Mouse (Mus musculus): ENCODE results near the gene Ikzf3.

Gene Ikzf3

DNA sequence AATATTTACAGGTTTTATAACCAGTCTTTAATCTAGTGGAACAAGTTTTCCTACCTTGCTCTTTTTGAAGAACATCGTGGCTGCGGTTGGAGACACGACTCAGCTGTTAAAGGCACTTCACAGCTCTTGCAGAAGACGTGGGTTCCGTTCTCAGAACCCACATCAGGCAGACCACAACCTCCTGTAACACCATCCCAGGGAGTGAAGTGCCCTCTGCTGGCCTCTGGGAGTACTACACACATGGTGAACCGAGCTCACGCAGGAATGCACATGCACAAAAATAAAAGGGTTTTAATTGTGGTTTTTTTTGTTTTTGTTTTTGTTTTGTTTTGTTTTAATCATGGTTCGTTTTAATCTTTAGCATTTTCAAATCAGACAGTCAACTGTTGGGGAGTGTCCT lies 22.5 kb upstream of the Ikzf3 start:
- no peak for DNase-seq (ENCODE audit: low read depth, low spot score)

- DNase-seq (ENCODE audit: low read depth, low spot score) = no peak
Measured at GRCm38 (mm10) chr11:98563921-98564414, 18.1 kb upstream of the Ikzf3 start.

DNA sequence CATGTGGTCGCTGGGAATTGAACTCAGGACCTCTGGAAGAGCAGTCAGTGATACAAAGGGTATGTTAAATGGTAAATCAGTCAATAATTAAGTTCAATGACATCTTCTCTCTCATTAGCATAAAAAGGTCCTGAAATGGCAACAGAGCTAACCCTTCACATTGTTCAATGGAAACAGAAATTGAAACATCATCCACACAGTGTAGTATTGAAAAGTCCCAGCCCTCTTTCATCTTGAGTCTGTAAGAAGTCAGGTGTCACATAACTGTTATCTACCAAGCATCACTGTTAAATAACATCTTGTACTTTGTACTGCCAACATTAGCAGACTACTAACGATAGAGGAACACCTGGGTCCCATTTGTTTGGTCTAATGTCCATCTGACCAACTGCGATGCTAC lies 17.2 kb upstream of the Ikzf3 start:
- no peak for DNase-seq (ENCODE audit: low read depth, low spot score)

GRCm38 (mm10) chr11:98560942-98561341 lies 15.1 kb upstream of the Ikzf3 start:
- DNase-seq (ENCODE audit: low read depth, low spot score) = peak; percentile 34

- no peak for DNase-seq (ENCODE audit: low read depth, low spot score)
Measured at GRCm38 (mm10) chr11:98555124-98555700, 9.4 kb upstream of the Ikzf3 start.

- DNase-seq (ENCODE audit: low read depth, low spot score) = no peak
Measured at GRCm38 (mm10) chr11:98553966-98554365, 8.1 kb upstream of the Ikzf3 start.

DNA sequence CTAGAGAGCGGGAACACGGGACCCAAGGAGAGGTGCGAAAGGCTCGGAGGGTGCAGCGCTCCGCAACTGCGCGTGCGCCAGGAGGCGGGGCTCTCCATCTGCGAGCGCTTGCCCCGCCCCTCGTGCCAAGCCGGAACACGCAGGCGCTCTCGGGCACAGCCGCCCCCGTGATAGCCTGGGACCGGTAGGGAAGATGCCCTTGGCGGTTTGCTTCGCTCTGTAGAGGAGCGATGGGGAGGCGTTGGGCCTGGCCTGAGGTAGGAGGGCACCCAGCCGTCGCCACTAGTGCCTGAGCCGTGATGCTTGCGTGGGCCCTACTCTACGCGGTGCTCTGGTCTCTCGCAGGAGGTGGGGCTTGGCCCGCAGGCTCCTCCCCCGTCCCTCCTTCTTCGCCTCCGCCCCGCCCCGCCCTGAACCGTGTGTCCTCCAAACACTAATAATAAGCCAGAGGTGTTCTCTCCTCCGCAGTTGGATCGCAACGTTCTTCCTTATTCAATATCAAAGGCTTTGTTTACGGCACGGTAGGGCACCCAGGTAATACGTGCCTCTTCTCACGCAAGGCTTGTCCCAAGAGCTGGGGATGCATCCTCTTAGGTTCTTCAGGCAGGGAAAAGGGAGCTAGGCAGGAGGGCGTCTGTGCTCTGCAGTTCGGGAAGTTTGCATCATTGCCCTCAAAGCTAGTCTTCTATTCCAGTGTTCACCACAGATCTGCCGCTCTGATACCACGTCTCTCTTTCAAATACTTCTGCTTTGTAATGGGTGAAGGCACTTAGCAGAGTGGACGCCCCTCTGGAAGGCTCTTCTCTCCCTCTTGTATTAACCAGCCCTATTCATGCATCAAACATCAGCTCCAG lies 5.4 kb upstream of the Ikzf3 start, which contains the start of gene Zpbp2:
TSS of gene Zpbp2 (plus strand) at position 123 of the 854 bp plus-strand sequence.
- peak; percentile 92 for DNase-seq (ENCODE audit: low read depth, low spot score)

DNA sequence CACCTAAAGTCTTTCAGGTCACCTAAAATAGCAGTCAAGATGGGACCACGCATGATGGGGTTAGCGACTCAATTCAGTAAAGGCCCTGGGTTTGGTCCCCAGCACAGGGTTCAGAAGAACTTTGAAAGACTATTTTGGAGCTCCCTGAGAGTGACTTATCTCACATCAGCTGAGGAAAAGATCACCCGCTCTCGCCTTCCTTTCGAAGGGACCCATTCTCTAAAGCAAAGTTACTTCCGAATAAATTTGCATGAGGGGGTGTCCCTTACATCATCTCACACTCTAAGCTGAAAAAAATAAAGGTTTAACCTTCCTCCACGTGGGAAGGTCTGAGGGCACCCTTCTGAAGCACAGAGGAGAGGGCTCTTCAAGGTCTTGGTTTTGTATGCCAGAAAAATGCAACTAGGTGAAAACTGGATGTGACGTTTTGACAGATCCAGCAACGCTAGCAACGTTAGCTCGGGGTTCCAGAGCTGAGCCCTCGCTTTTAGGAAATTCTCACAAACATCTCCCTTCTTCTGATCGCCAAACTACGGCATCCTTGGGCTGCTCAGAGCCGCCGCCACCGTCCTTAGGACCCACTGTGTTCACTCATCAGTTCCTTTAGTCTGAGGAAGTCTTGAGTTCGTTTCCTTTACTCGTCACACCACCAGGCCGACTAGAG lies 4.6 kb upstream of the Ikzf3 start:
- no peak for DNase-seq (ENCODE audit: low read depth, low spot score)

- DNase-seq (ENCODE audit: low read depth, low spot score) = no peak
Measured at GRCm38 (mm10) chr11:98549363-98549762, 3.5 kb upstream of the Ikzf3 start.

- no peak for DNase-seq (ENCODE audit: low read depth, low spot score)
Measured at GRCm38 (mm10) chr11:98547308-98547693, 1.5 kb upstream of the Ikzf3 start.

DNA sequence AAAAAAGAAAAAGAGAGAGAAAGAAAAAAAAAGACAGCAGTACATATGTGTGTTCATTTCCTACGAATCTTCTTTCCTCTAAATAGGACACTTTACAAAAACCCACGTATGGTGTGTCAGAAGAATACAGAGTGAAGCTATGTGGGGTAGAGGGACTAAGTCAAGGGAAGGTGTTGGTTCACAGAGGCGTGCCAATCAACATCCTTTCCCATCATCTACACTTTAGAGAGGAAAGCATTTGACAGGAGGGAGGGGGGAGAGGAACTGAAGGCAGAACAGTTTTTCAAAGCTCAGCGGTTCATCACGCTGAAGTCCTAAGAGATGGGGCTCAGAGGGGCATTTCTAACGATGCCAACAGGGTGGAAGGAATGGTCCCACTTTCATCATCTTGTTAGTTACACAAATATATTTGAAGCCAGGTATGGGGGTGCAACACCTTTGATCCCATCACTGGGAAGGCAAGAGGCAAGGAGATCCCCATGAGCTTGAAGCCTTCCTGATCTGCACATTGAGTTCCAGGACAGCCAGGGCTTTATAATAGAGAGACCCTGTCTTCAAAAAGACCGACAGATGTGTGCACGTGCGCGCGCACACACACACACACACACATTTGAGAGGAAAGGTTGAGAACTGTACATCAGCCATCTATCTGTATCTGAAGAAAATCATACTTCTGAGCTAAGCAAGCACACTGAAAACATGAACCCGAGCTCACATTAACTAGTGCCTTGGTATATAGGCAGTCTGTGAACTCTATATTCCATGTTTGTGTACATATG lies 887 bp upstream of the Ikzf3 start:
- DNase-seq (ENCODE audit: low read depth, low spot score) = no peak

- peak; percentile 24 for DNase-seq (ENCODE audit: low read depth, low spot score)
Measured at GRCm38 (mm10) chr11:98544890-98545677, 747 bp downstream of the Ikzf3 start.

DNA sequence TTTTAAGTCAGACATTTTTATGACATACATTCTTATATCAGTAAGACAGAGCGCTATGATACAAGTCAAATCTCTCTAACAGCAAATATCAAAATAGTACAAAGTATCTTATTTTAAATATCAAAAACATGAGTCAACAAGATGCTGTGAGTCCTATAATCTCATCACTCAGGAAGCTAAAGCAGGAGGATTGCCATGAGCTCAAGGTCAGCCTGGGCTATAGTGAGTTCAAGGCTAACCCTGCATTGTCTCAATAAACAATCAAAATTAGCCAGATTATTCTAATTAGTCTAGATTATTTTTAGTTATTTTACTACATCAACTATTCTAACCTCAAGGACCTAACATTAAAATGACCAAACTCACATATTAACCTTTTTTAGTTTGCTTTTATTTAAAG lies 2.4 kb downstream of the Ikzf3 start:
- DNase-seq (ENCODE audit: low read depth, low spot score) = no peak

DNA sequence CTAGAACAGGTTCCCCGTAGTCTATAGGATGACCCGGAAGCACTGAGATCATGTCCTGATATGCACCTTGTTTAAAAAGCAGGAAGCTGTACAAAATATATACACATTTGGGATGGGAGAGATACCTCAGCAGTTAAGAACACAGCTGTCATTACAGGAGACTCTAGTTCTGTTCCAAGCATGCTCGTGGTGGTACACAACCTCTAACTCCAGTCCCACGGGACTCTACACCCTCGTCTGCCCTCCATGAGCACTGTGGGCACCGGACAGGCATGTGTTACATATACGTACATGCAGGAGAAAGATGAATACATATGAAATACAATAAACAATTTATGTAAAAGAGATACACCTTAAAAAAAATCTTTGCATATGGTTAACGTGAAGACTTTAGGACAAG lies 3.3 kb downstream of the Ikzf3 start:
- no peak for DNase-seq (ENCODE audit: low read depth, low spot score)

- DNase-seq (ENCODE audit: low read depth, low spot score) = no peak
Measured at GRCm38 (mm10) chr11:98540319-98540718, 5.5 kb downstream of the Ikzf3 start.

DNA sequence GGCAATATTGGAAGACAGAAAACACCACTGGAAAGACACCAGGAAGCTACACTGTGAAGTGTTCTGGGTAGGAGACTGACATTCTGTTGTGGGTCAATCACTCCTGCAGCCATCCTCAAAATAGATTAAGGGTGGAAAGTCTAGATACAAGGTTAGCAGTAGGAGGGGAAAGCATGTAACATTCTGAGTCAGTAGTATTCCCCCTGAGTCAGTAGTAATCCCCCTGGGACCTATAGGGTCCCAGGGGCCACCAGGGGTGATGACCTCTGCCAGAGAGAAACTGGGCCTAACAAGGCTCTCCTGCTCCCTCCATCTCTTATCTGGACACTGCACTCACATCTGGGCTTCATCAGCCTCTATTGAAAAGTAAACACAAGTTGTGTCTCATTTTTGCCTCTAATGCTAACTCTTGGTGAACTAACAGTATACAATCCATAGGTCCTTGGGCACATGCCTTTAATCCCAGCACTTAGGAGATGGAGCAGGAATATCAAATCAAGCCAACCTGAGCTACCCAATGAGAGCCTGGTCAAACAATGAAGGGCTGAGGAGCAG lies 8.3 kb downstream of the Ikzf3 start:
- DNase-seq (ENCODE audit: low read depth, low spot score) = no peak

DNA sequence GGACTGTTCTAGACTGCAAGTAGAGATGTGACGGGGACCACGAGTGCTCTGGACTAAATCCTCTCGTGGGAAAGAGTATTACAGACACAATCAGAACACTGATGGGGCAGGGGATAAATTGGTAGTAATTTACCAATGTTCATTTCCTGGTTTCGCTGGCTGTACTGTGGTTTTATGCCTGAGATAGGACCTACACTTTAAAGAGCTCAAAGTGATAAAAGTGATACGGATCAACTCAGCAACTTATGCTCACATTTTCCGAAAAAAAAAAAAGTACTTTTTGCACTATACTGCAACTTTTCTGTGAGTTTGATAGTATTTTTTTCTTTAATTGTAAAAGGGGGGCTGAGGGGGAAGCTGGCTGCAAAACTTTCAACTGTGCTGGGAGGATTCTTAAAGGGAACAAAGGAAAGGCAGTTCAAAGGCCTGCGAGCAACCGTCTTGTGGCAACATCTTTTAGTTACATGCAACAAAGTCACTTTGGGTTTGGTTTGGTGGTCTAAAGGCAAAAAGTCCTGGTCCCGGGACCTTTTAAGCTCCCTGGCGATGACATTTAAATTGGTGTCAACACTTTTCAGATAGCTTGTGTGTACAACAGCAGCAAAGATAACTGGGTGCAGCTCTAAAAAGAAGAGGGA lies 18.9 kb downstream of the Ikzf3 start:
- DNase-seq (ENCODE audit: low read depth, low spot score) = no peak

GRCm38 (mm10) chr11:98525140-98525539 lies 20.7 kb downstream of the Ikzf3 start:
- DNase-seq (ENCODE audit: low read depth, low spot score) = no peak

GRCm38 (mm10) chr11:98520468-98520867 lies 25.4 kb downstream of the Ikzf3 start:
- DNase-seq (ENCODE audit: low read depth, low spot score) = peak; percentile 30

DNA sequence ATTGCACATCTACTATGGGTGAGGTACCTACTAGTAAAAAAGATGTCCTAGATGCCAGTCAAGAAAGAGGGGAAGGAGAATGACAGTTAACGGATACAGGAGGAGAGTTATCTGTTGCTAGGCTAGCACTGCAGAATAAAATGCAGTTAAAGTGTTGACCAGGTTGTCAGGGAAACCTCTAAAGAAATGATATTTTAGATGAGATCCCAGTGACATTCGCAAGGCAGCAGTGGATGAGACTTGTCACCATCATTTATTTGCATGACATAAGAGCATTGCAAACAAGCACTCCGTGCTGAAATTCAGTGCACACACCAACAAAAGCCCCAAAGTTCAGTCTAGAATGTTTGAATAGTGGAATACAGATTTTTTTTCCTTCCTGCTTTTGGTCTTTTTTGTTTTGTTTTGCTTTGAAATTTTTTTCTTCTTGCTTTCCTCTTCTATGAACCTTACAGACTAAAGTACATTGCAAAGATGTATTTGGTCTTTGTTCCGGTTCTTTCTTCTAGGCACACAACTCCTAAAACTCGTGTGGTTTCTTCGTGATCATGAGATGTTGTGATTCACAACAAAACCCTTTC lies 32.4 kb downstream of the Ikzf3 start:
- DNase-seq (ENCODE audit: low read depth, low spot score) = no peak

Data from forelimb bud, embryonic 11.5 days (tissue).